Mouse (Mus musculus) MEL (cell line): ENCODE results near the gene Tapt1. TPM values are rescaled to one million over a fixed set of nuclear protein-coding genes. Genes with fewer than 3 reads are reported as not detected.

Experiments used
- DNase-seq: peaks from one replicate; pipeline ENCODE4 v3.0.0; 2011; ENCODE audit warnings: low read depth, low spot score
- H3K27ac ChIP-seq: 2 replicates; pipeline ENCODE4 v1.5.1; 2012; ENCODE audit warnings: low read depth, mild to moderate bottlenecking, control low read depth, low read length, moderate library complexity; ENCODE audit not compliant: control insufficient read depth
- H3K27me3 ChIP-seq, 2 experiments: fragments of 150-350 bp in 1 of 2; sonication (generic) in 1 of 2; 2 replicates each; pipeline ENCODE4 v1.6.1; 2012; ENCODE audit warnings: low read length in 2 of 2, mild to moderate bottlenecking in 2 of 2, improper control_type of control experiment in 1 of 2, moderate library complexity in 1 of 2; ENCODE audit not compliant: insufficient read depth in 2 of 2, control insufficient read depth in 1 of 2
- H3K36me3 ChIP-seq, 2 experiments: 2 replicates each; pipeline ENCODE4 v1.6.1; 2012 to 2014; ENCODE audit warnings: low read length in 2 of 2, improper control_type of control experiment in 1 of 2, inconsistent platforms in 1 of 2, mild to moderate bottlenecking in 1 of 2; ENCODE audit not compliant: insufficient read depth in 2 of 2, control insufficient read depth in 1 of 2
- H3K4me1 ChIP-seq, 2 experiments: fragments of 150-350 bp in 1 of 2; sonication (generic) in 1 of 2; 2 replicates each; pipeline ENCODE4 v1.6.1; 2012; ENCODE audit warnings: low read length in 2 of 2, improper control_type of control experiment in 1 of 2, mild to moderate bottlenecking in 1 of 2; ENCODE audit not compliant: insufficient read depth in 2 of 2, control insufficient read depth in 1 of 2
- H3K4me3 ChIP-seq, 2 experiments: fragments of 150-350 bp in 1 of 2; sonication (generic) in 1 of 2; 2 replicates each; pipeline ENCODE4 v1.5.1; 2012; ENCODE audit warnings: low read depth in 2 of 2, low read length in 2 of 2, mild to moderate bottlenecking in 2 of 2, moderate library complexity in 2 of 2, control low read depth in 1 of 2, improper control_type of control experiment in 1 of 2; ENCODE audit not compliant: control insufficient read depth in 1 of 2, insufficient read depth in 1 of 2
- H3K79me2 ChIP-seq: 2 replicates; pipeline ENCODE4 v1.6.1; 2012; ENCODE audit warnings: mild to moderate bottlenecking, low read length, moderate library complexity; ENCODE audit not compliant: control insufficient read depth, poor library complexity, insufficient read depth
- H3K9ac ChIP-seq: 2 replicates; pipeline ENCODE4 v1.6.1; 2012; ENCODE audit warnings: low read depth, mild to moderate bottlenecking, control low read depth, low read length, moderate library complexity; ENCODE audit not compliant: control insufficient read depth, poor library complexity, severe bottlenecking
- H3K9me3 ChIP-seq: fragments of 150-350 bp; sonication (generic); replicated peaks from 2 replicates; pipeline ENCODE4 v1.6.1; 2012; ENCODE audit warnings: mild to moderate bottlenecking, low read length, improper control_type of control experiment, moderate library complexity; ENCODE audit not compliant: insufficient read depth
- CHD2 ChIP-seq: IDR thresholded peaks from 2 replicates; pipeline ENCODE4 v1.6.1; 2011; ENCODE audit warnings: low read length, improper control_type of control experiment
- ELF1 ChIP-seq: IDR thresholded peaks from 2 replicates; pipeline ENCODE4 v1.6.1; 2014; ENCODE audit warnings: low read depth, mild to moderate bottlenecking, inconsistent platforms, low read length, improper control_type of control experiment, moderate library complexity
- EP300 ChIP-seq, 2 experiments: IDR thresholded peaks; 2 replicates each; pipeline ENCODE4 v1.6.1; 2011; ENCODE audit warnings: improper control_type of control experiment in 2 of 2, low read length in 2 of 2, low read depth in 1 of 2, mild to moderate bottlenecking in 1 of 2
- GATA1 ChIP-seq: IDR thresholded peaks from 2 replicates; pipeline ENCODE4 v1.6.1; 2011; ENCODE audit warnings: low read depth, low read length, improper control_type of control experiment
- JUND ChIP-seq: IDR thresholded peaks from 2 replicates; pipeline ENCODE4 v1.6.1; 2011; ENCODE audit warnings: low read depth, mild to moderate bottlenecking, improper control_type of control experiment, low read length
- KAT2A ChIP-seq: conservative IDR thresholded peaks from 2 replicates; pipeline ENCODE4 v1.6.1; 2012; ENCODE audit warnings: low read depth, low read length, improper control_type of control experiment, inconsistent platforms
- MAFK ChIP-seq: IDR thresholded peaks from 2 replicates; pipeline ENCODE4 v1.6.1; 2011; ENCODE audit warnings: low read depth, mild to moderate bottlenecking, low read length, improper control_type of control experiment, borderline replicate concordance
- MAX ChIP-seq: IDR thresholded peaks from 2 replicates; pipeline ENCODE4 v1.6.1; 2011; ENCODE audit warnings: low read length, improper control_type of control experiment
- MAZ ChIP-seq: IDR thresholded peaks from 2 replicates; pipeline ENCODE4 v1.6.1; 2012; ENCODE audit warnings: low read depth, mild to moderate bottlenecking, inconsistent platforms, low read length, improper control_type of control experiment
- NELFE ChIP-seq: IDR thresholded peaks from 2 replicates; pipeline ENCODE4 v1.6.1; 2011; ENCODE audit warnings: low read depth, low read length, improper control_type of control experiment
- POLR2AphosphoS2 ChIP-seq: IDR thresholded peaks from 2 replicates; pipeline ENCODE4 v1.6.1; 2011; ENCODE audit warnings: low read length, improper control_type of control experiment
- SIN3A ChIP-seq: IDR thresholded peaks from 2 replicates; pipeline ENCODE4 v1.6.1; 2012; ENCODE audit warnings: low read length, improper control_type of control experiment, inconsistent platforms
- SMC3 ChIP-seq: IDR thresholded peaks from 2 replicates; pipeline ENCODE4 v1.6.1; 2011; ENCODE audit warnings: low read depth, low read length, improper control_type of control experiment
- TAL1 ChIP-seq: IDR thresholded peaks from 2 replicates; pipeline ENCODE4 v1.6.1; 2012; ENCODE audit warnings: mild to moderate bottlenecking, inconsistent platforms, low read length, moderate library complexity, mixed read lengths
- TBP ChIP-seq: IDR thresholded peaks from 2 replicates; pipeline ENCODE4 v1.8.0; 2011; ENCODE audit warnings: low read depth, low read length, improper control_type of control experiment
- USF1 ChIP-seq: IDR thresholded peaks from 2 replicates; pipeline ENCODE4 v1.6.1; 2014; ENCODE audit warnings: low read depth, mild to moderate bottlenecking, inconsistent platforms, low read length, improper control_type of control experiment, moderate library complexity
- USF2 ChIP-seq, 2 experiments: IDR thresholded peaks; 2 replicates each; pipeline ENCODE4 v1.6.1; 2011 to 2012; ENCODE audit warnings: improper control_type of control experiment in 2 of 2, low read length in 2 of 2, borderline replicate concordance in 1 of 2, inconsistent platforms in 1 of 2, low read depth in 1 of 2, mild to moderate bottlenecking in 1 of 2; ENCODE audit not compliant: insufficient read depth in 1 of 2
- ZNF384 ChIP-seq: IDR thresholded peaks from 2 replicates; pipeline ENCODE4 v1.6.1; 2012; ENCODE audit warnings: low read depth, mild to moderate bottlenecking, inconsistent platforms, low read length, improper control_type of control experiment
- polyA plus RNA-seq, 2 experiments: library from polyadenylated mRNA; stranded (reverse) in 1 of 2; unstranded in 1 of 2; fragments of >175 nt in 1 of 2; fragments of >200 nt in 1 of 2; gene quantifications; 2 replicates each; pipeline versions ENCODE4 v1.2.1 to v1.2.4; 2012; ENCODE audit warnings: low replicate concordance in 2 of 2, low read depth in 1 of 2; ENCODE audit not compliant: insufficient read length in 2 of 2, insufficient read depth in 1 of 2, missing spikeins in 1 of 2
- total RNA-seq: library from RNA; depleted of rRNA; stranded (reverse); fragments of 300-350 nt; gene quantifications from 2 replicates; pipeline ENCODE4 v1.2.3, GENCODE M21; 2012

Tapt1 gene
- total and polyA plus RNA-seq, 3 experiments: 47.0 to 64.6 TPM; not detected in 1

DNA sequence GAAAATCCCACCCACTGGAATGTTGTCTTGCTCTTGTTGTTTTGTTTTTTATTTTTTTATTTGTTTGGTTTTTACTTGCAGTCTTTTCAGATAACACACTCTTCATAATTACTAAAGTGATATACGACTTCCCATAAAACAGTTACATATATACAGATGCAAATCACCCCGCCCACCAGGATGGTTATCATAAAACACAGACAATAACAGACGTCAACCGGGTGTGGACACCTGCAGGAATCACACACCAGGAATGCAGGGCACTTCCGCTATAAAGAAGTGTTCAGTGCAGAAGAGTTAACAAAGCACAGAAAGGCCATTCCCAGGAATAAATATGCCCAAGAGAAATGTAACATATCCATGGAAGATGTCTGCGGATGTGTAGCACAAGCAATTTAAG, 68.7 kb downstream of the Tapt1 start:
- H3K36me3 ChIP-seq: no peaks in the 10 kb centered on the region
- no peaks in the 10 kb centered on the region for H3K79me2 ChIP-seq
- no peak overlapping the region for H3K9ac ChIP-seq
- H3K27me3 ChIP-seq: 0 out of 4 replicates have a peak, but pooled peaks cover 0 to 2% of the 10 kb centered on the region in 2 experiments
- TF ChIP-seq ZNF384 (no peak), MAFK (no peak), TAL1 (no peak), ELF1 (no peak), GATA1 (no peak), CHD2 (no peak), MAZ (no peak), NELFE (no peak), TBP (no peak), KAT2A (no peak), EP300 (IDR thresholded peaks at IDR 0.05; ENCODE audit: low read depth in 1 of 2, low read length in 2 of 2) (no peak), USF1 (no peak)
- no peaks in the 10 kb centered on the region for H3K4me1 ChIP-seq
- no peak for DNase-seq
- H3K27ac ChIP-seq: no peak overlapping the region
- H3K4me3 ChIP-seq: no peak overlapping the region
- H3K9me3 ChIP-seq: no peaks in the 10 kb centered on the region

DNA sequence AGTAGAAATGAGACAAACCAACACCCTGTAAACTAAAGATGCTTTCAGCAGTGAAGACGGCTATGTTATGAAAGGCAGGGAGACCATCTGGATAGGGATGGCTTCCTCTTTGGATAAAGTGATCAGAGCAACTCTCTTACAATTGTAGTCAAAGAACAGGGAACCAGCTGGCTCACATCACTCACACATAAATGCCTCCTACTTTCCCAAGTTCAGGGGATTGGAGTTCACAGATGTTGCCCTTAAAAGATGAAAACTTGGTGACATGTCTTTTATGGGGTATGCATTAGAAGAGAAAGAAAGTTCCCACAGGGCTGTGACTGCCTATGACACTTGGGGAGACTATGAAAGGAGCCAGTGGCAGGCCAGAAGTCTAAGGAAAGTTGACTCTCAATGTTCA, 73.4 kb downstream of the Tapt1 start:
- Histone ChIP-seq H3K4me3 (no peak overlapping the region), H3K27ac (no peak overlapping the region), H3K79me2 (no peaks in the 10 kb centered on the region), H3K4me1 (no peaks in the 10 kb centered on the region), H3K9ac (no peak overlapping the region), H3K36me3 (no peaks in the 10 kb centered on the region), H3K9me3 (no peaks in the 10 kb centered on the region), H3K27me3 (no peaks in the 10 kb centered on the region)
- no peak for DNase-seq
- TF ChIP-seq MAZ (no peak), POLR2AphosphoS2 (no peak), SIN3A (no peak), MAFK (no peak), MAX (no peak), JUND (no peak)

DNA sequence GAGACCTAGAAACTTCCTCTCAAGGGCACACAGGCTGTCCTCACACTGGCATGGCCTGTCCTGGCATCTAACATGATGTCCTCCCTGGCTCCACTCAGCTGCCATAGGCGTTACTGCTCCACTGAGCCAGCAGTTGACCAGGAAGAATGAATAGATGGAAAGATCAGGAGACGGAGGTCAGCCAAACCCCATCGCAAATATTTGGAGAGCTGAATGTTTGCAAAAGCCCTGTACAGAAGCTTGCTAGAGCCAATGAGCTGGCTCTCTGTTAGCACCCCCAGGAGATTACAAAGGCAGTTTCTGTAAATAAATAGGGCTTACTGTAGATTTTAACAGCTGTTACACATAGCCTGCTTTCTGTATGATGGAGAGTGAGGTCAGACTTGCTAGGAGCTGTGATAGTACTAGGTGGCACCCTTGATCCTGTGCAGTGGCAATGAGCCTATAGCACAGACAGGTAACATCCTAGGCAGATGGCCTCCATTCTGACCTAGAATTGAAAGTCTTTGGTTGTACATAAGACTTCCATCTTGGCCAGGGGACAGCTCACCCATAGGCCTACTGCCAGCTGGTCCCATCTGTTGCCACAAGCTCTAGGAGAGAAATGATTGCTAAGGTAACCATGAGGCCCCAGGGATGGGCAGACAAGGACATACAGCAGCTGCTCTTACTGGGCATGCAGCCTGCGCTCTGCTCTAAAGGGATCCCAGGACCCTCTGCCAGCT, 74.9 kb downstream of the Tapt1 start:
- H3K36me3 ChIP-seq: no peaks in the 10 kb centered on the region
- DNase-seq: no peak
- no peak overlapping the region for H3K4me3 ChIP-seq
- H3K9me3 ChIP-seq: no peaks in the 10 kb centered on the region
- TF ChIP-seq USF2 (IDR thresholded peaks at IDR 0.05; ENCODE audit: borderline replicate concordance in 1 of 2, insufficient read depth in 1 of 2, low read depth in 1 of 2, low read length in 2 of 2) (no peak), EP300 (IDR thresholded peaks at IDR 0.05; ENCODE audit: low read depth in 1 of 2, low read length in 2 of 2) (no peak), ELF1 (no peak), SMC3 (no peak), NELFE (no peak)
- no peaks in the 10 kb centered on the region for H3K79me2 ChIP-seq
- H3K4me1 ChIP-seq: no peaks in the 10 kb centered on the region
- no peak overlapping the region for H3K27ac ChIP-seq
- H3K27me3 ChIP-seq: no peaks in the 10 kb centered on the region
- H3K9ac ChIP-seq: no peak overlapping the region
